Mouse (Mus musculus): ENCODE results near the gene S100pbp.

S100pbp gene

GRCm38 (mm10) chr4:129189542-129190519, at the start of gene S100pbp, which contains the start of gene Yars:
Gene S100pbp, minus strand, starts transcription at chr4:129189727.
Gene Yars, plus strand, starts transcription at chr4:129189760.
- DNase-seq (ENCODE audit: low spot score) = peak; percentile 99

GRCm38 (mm10) chr4:129239075-129239474, 49.5 kb upstream of the S100pbp start:
- DNase-seq (ENCODE audit: low spot score) = peak; percentile 87

- peak; percentile 27 for DNase-seq (ENCODE audit: low spot score)
Measured at GRCm38 (mm10) chr4:129238579-129239016, 49.1 kb upstream of the S100pbp start.

- peak; percentile 67 for DNase-seq (ENCODE audit: low spot score)
Measured at GRCm38 (mm10) chr4:129237843-129238441, 48.4 kb upstream of the S100pbp start.

GRCm38 (mm10) chr4:129236236-129236813, 46.8 kb upstream of the S100pbp start:
- no peak for DNase-seq (ENCODE audit: low spot score)

GRCm38 (mm10) chr4:129235147-129235546, 45.6 kb upstream of the S100pbp start:
- no peak for DNase-seq (ENCODE audit: low spot score)

GRCm38 (mm10) chr4:129234488-129234887, 45.0 kb upstream of the S100pbp start:
- no peak for DNase-seq (ENCODE audit: low spot score)

GRCm38 (mm10) chr4:129232561-129233360, 43.2 kb upstream of the S100pbp start:
- no peak for DNase-seq (ENCODE audit: low spot score)

GRCm38 (mm10) chr4:129231594-129232450, 42.3 kb upstream of the S100pbp start:
- DNase-seq (ENCODE audit: low spot score) = no peak

GRCm38 (mm10) chr4:129230926-129231325, 41.4 kb upstream of the S100pbp start:
- DNase-seq (ENCODE audit: low spot score) = no peak

- DNase-seq (ENCODE audit: low spot score) = peak; percentile 29
Measured at GRCm38 (mm10) chr4:129227985-129228381, 38.5 kb upstream of the S100pbp start.

- peak; percentile 31 for DNase-seq (ENCODE audit: low spot score)
Measured at GRCm38 (mm10) chr4:129227170-129227984, 37.9 kb upstream of the S100pbp start.

- DNase-seq (ENCODE audit: low spot score) = no peak
Measured at GRCm38 (mm10) chr4:129226441-129226963, 37.0 kb upstream of the S100pbp start.

GRCm38 (mm10) chr4:129225315-129225714, 35.8 kb upstream of the S100pbp start:
- DNase-seq (ENCODE audit: low spot score) = no peak

- peak; percentile 47 for DNase-seq (ENCODE audit: low spot score)
Measured at GRCm38 (mm10) chr4:129223421-129224281, 34.1 kb upstream of the S100pbp start.

GRCm38 (mm10) chr4:129222019-129222925, 32.7 kb upstream of the S100pbp start:
- no peak for DNase-seq (ENCODE audit: low spot score)

Measured in retina, embryonic 14.5 days (tissue).